Mouse (Mus musculus): ENCODE results near the gene Tmprss11d. TPM values are rescaled to one million over a fixed set of nuclear protein-coding genes. Genes with fewer than 3 reads are reported as not detected.

Gene Tmprss11d
- not detected for total RNA-seq (2023)

GRCm38 (mm10) chr5:86373320-86373719 is at the start of gene Tmprss11d:
Gene Tmprss11d (minus strand): TSS chr5:86373420.

GRCm38 (mm10) chr5:86289208-86289607 is 84.0 kb downstream of the Tmprss11d start, which contains the start of gene Tmprss11c:
Gene Tmprss11c (minus strand): TSS chr5:86289308.

Other genes starting within 250 kb of the Tmprss11d start
- gene Uba6, start 200.6 kb downstream of the Tmprss11d start, total RNA-seq (2023) = 10 to 100 TPM; 17.8 TPM
- gene Gnrhr, start 175.5 kb downstream of the Tmprss11d start, total RNA-seq (2023) = not detected
- not detected for gene Tmprss11c, start 84.1 kb downstream of the Tmprss11d start, total RNA-seq (2023)
- not detected for gene Tmprss11a, start 95.6 kb upstream of the Tmprss11d start, total RNA-seq (2023)
- not detected for gene Tmprss11g, start 145.2 kb upstream of the Tmprss11d start, total RNA-seq (2023)